Mouse (Mus musculus): ENCODE measurements around the gene Wdr66.
A peak's percentile ranks its signal among the peaks of the same experiment; 100 is the strongest.

Wdr66 gene

GRCm38 (mm10) chr5:123313851-123314380 lies 62.0 kb downstream of the Wdr66 start:
- no peak for DNase-seq (ENCODE audit: low spot score)

- DNase-seq (ENCODE audit: low spot score) = no peak
These were observed 63.4 kb downstream of the Wdr66 start for GRCm38 (mm10) chr5:123315219-123315866.

DNA sequence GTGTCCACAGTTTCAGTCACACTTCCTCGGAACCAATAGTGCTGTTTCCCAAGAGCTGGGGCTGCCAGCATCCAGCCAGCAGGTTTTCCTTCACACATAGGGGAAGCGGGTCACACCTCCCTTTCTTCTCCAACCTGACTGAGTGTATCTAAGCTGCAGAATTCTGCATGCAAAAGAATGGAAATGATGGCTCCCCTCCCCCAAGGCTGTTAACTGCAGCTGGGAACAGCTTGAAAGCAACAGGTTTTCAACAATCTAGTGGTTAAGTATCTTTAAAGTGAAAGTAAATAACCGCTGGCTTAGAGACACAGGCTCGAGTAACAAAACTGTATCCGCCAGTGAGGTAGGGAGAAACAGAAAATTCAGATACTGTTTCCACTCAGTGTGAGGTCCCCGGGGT lies 66.1 kb downstream of the Wdr66 start:
- no peak for DNase-seq (ENCODE audit: low spot score)

- no peak for DNase-seq (ENCODE audit: low spot score)
These were observed 68.2 kb downstream of the Wdr66 start for GRCm38 (mm10) chr5:123320136-123320535.

DNA sequence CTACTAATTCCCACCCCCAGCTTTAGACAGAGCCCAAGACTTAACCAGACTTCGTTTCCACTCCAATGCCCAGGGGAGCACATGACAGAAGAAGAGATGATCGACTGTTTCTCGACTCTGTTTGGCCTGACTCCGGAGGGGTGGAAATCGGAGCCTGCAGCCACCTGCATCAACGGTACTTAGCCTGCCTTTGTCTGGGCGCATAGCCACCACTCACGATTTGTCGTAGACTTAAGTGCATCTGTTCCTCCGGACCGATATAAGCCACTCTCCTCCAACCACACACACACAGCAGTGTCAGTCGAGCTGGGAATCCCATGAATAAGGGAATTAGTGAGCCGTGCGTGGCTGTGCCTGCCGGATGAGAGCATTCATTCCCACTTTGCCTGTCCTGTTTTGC lies 72.3 kb downstream of the Wdr66 start:
- DNase-seq (ENCODE audit: low spot score) = no peak

GRCm38 (mm10) chr5:123326006-123326750 lies 74.3 kb downstream of the Wdr66 start:
- no peak for DNase-seq (ENCODE audit: low spot score)

DNA sequence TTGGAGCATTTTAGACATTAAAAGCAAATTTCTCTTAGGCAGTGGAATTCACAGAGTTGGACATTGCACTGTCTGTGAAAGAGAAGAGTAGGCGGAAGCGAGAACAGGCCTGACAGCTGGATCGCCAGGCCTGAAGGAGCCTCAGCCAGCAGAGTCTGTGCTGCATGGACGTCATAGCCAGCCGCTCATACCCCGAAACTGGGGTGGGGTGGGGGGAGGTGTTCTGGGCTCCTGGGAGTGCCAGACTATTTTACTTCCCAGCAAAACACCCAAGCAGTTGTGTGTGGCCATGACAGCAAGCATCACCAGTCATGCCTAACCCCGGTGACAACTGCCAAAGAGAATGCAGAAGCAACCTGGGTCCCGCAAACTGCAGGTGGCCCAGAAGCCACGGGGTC lies 74.8 kb downstream of the Wdr66 start:
- DNase-seq (ENCODE audit: low spot score) = no peak

GRCm38 (mm10) chr5:123327686-123328085 lies 75.8 kb downstream of the Wdr66 start:
- no peak for DNase-seq (ENCODE audit: low spot score)

DNA sequence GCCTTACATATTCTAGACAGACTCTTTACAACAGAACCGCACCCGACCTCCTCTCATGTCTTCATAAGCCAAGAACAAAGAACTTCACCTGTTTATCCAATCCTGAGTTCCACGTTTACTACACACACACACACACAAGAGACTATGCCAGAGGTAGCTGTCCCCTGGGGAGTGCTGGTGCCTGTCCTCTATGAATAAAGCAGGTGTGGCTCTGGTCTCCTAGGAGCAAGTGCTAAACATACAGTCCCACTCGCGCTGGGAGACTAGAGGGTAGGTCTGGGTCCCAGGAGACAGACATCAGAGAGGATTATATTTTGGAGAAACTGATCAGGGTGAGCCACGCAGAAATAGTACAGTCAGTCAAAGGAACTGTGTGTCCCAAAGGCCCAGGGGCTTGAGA lies 81.7 kb downstream of the Wdr66 start:
- no peak for DNase-seq (ENCODE audit: low spot score)

DNA sequence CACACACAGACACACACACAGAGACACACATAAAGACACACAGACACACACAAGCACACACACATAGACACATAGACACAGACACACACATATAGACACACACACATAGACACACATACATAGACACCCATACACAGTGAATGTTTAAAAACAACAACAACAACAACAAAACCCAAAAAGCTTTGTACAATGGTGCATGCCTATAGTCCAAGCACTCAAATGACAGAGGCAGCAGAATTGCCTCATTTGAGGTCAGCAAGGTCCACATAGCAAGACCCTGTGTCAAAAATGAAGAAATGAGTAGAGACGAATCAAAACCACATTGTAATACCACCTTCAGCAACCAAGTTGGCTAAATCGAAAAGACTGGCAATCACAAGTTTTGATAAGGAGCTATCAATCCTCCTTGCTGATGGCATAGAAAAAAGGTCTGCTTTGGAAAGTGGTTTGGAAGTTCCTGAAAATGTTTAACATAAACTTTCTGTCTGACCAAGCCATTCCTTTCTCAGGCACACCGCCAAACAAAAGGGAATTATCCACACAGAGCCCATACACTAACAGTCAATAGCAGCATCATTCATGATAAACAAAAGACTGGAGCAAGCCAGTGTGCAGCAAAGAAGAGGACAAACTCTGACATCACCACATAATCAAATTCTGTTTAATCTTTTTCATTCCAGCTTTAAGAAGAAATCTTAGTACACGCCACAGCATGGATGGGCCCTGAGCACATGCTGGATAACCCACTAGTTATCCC lies 84.5 kb downstream of the Wdr66 start:
- no peak for DNase-seq (ENCODE audit: low spot score)

DNA sequence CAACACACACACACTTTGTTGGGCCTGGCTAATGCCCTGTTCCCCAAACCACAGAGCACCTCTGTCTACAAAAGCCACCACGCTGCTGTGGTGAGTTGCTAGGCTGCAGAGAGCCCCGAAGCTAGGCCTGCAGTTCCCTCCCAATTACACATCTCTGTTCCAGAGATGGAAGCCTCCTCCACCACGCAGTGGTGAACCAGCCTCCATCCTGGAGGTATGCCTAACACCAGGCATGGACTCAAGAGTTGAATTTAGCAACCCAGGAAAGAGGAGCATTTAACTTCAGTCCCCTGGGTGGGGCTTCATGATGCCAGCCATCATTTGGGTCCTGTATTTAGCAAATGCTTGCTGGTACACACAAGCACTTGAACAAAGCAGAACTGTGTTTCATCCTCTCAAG lies 86.6 kb downstream of the Wdr66 start:
- DNase-seq (ENCODE audit: low spot score) = no peak

DNA sequence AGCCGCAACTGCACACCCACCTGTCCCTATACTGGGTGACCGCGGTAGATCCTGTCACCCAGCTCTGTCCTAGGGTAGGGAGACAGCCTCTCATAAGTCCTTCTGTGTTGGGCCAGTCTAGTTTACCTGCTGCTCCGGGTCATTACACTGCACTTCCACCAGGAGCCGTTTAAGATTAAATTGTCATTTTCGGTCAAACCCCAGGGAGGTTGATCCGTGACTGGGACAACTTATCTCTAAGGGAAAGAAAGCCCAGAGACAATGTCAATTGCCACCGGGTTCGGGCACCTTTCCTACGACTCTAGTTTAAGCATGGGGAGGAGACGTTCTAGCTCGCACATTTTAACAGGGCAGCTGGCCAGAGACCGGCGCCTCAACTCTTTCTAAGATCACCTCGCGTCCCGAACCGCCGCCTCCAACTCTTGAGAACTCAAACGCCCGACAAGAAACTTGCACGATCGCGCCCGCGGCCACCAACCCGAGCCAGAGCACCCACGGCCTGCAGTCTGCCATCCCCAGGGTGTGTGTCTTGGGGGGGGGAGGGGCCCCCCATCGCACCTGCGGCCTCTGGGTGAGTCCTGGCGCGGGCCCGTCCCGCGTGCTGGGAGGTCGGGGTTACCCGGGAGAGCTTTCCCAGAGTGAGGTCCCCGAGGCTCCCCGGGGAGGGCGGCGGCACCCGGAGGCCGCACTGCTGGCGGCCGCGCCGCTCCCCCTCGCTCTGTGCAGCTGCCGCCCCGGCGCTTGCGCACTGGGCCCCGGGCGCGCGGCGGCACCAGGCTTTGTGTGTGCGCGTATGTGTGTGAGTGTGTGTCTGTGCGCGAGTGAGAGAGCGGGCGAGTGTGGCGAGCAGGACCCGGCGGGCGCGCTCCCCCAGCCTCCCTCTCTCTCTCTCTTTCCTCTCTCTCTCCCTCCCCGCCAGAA lies 92.1 kb downstream of the Wdr66 start, which contains the start of gene Bcl7a:
Gene Bcl7a (plus strand): TSS at position 128 of the 921 bp plus-strand sequence.
- peak; percentile 83 for DNase-seq (ENCODE audit: low spot score)

GRCm38 (mm10) chr5:123344628-123344962 lies 92.7 kb downstream of the Wdr66 start:
- no peak for DNase-seq (ENCODE audit: low spot score)

GRCm38 (mm10) chr5:123344963-123345852 lies 93.3 kb downstream of the Wdr66 start:
- peak; percentile 43 for DNase-seq (ENCODE audit: low spot score)

GRCm38 (mm10) chr5:123345853-123346654 lies 94.2 kb downstream of the Wdr66 start:
- DNase-seq (ENCODE audit: low spot score) = peak; percentile 55

- no peak for DNase-seq (ENCODE audit: low spot score)
These were observed 94.9 kb downstream of the Wdr66 start for GRCm38 (mm10) chr5:123346701-123347270.

DNA sequence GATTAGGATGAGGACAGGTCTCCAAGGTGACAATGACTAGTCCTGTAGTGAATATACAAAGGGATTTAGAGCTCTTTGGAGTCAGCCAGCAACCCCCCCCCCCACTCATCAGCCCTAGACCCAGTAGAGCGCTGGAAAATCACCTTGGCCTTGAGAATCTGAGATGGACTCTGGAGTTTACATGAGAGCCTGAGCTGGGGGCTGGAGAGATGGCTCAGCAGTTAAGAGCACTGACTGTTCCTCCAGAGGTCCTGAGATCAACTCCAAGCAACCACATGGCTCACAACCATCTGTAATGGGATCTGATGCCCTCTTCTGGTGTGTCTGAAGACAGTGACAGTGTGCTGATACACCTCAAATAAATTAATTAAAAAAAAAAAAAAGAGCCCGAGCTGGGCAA lies 96.1 kb downstream of the Wdr66 start:
- DNase-seq (ENCODE audit: low spot score) = no peak

GRCm38 (mm10) chr5:123350386-123350785 lies 98.5 kb downstream of the Wdr66 start:
- DNase-seq (ENCODE audit: low spot score) = no peak

DNA sequence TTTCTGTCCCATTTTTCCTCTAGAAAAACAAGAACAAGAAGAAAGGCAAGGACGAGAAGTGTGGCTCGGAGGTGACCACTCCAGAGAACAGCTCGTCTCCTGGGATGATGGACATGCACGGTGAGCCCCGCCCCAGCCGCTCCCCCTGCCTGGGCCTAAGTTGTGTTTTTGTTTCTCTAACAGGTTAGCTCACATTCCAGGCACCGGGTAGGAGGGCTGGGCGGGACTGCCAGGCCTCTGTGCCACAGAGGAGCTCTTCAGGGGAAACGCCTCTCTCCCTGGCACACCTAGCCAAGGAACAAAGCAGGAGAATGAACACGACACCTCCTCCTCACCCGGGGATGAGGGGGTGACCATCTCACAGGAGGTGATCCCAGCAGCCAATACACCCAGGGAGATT lies 104.0 kb downstream of the Wdr66 start:
- DNase-seq (ENCODE audit: low spot score) = no peak
